Mouse (Mus musculus) midbrain, embryonic 14.5 days (tissue): ENCODE measurements at regions not wholly inside any gene's neighbourhood (a gene's known extent, or its start where the extent isn't known, plus 50 kb on each side); places are given as distances from the start of the nearest gene placed in this dataset.

ENCODE experiments used
- ATAC-seq: fragments of 200-750 bp; cut with Nextera tagmentation; 2 replicates; pipeline ENCODE4 v1.8.0; 2017; ENCODE audit warnings: moderate number of reproducible peaks, moderate library complexity; ENCODE audit not compliant: low FRiP score, low TSS enrichment
- DNase-seq: peaks from one replicate; pipeline ENCODE4 v3.0.0-alpha.2; 2015
- H3K27ac ChIP-seq: fragments of 300-500 bp; sonication (generic); replicated peaks from 2 replicates; pipeline ENCODE4 v1.5.1; 2014; ENCODE audit warnings: mild to moderate bottlenecking, low read depth, low read length, moderate library complexity
- H3K27me3 ChIP-seq: fragments of 300-500 bp; sonication (generic); 2 replicates; pipeline ENCODE4 v1.6.1; 2014; ENCODE audit warnings: low read length, control low read depth, mixed read lengths; ENCODE audit not compliant: control insufficient read depth, insufficient read depth
- H3K36me3 ChIP-seq: fragments of 300-500 bp; sonication (generic); 2 replicates; pipeline ENCODE4 v1.6.1; 2014; ENCODE audit warnings: low read length, control low read depth; ENCODE audit not compliant: control insufficient read depth, insufficient read depth
- H3K4me1 ChIP-seq: fragments of 300-500 bp; sonication (generic); 2 replicates; pipeline ENCODE4 v1.6.1; 2014; ENCODE audit warnings: mild to moderate bottlenecking, antibody characterized with exemption, low read length, control low read depth; ENCODE audit not compliant: control insufficient read depth, insufficient read depth
- H3K4me2 ChIP-seq: fragments of 300-500 bp; sonication (generic); 2 replicates; pipeline ENCODE4 v1.6.1; 2014; ENCODE audit warnings: mild to moderate bottlenecking, low read length, moderate library complexity
- H3K4me3 ChIP-seq: fragments of 300-500 bp; sonication (generic); replicated peaks from 2 replicates; pipeline ENCODE4 v1.5.1; 2014; ENCODE audit warnings: low read depth, low read length
- H3K9ac ChIP-seq: fragments of 300-500 bp; sonication (generic); replicated peaks from 2 replicates; pipeline ENCODE4 v1.6.1; 2014; ENCODE audit warnings: mild to moderate bottlenecking, low read length, moderate library complexity
- H3K9me3 ChIP-seq: fragments of 300-500 bp; sonication (generic); 2 replicates; pipeline ENCODE4 v1.6.1; 2016; ENCODE audit warnings: low read length, control low read depth, mixed read lengths; ENCODE audit not compliant: control insufficient read depth
- WGBS: fragments of 180-500 bp; shearing (Covaris S2); extraction: QIAGEN DNeasy Blood & Tissue Kit; methylation state at CpG from one replicate; pipeline ENCODE4 v1.1.7; 2014; 5-methylcytosine and 5-hydroxymethylcytosine counted together

GRCm38 (mm10) chr1:186187372-186187771 is 70.3 kb upstream of the Lyplal1 start:
- Histone ChIP-seq H3K9me3 (no peaks in the 10 kb centered on the region), H3K4me3 (no peak overlapping the region), H3K9ac (no peak overlapping the region), H3K27me3 (no peaks in the 10 kb centered on the region), H3K27ac (no peak overlapping the region), H3K4me2 (no peak overlapping the region), H3K36me3 (no peaks in the 10 kb centered on the region), H3K4me1 (peaks cover 11% of the 10 kb centered on the region)
- DNase-seq (no peak), ATAC-seq (no peak)
- 69% methylated on average over 5 of the region's 5 CpGs for WGBS

- DNase-seq (no peak), ATAC-seq (no peak)
- Histone ChIP-seq H3K9me3 (no peaks in the 10 kb centered on the region), H3K4me2 (peak overlapping the region; percentile 46), H3K27me3 (no peaks in the 10 kb centered on the region), H3K36me3 (no peaks in the 10 kb centered on the region), H3K9ac (no peak overlapping the region; the same call in 1 of the 2 replicates), H3K4me1 (peaks cover 19% of the 10 kb centered on the region), H3K27ac (peak overlapping the region; percentile 45; the same call in 1 of the 2 replicates), H3K4me3 (no peak overlapping the region)
- 75% methylated on average over 8 of the region's 8 CpGs for WGBS
Measured at GRCm38 (mm10) chr1:186183204-186183651, 66.1 kb upstream of the Lyplal1 start.

- ATAC-seq = no peak; the same call in 1 of the 2 replicates
- H3K9ac ChIP-seq = no peak overlapping the region; the same call in 1 of the 2 replicates
- no peaks in the 10 kb centered on the region for H3K9me3 ChIP-seq
- no peak overlapping the region for H3K4me3 ChIP-seq
- H3K27ac ChIP-seq = peak overlapping the region; percentile 45
- DNase-seq = peak; percentile 81
- peak overlapping the region; percentile 46 for H3K4me2 ChIP-seq
- no peaks in the 10 kb centered on the region for H3K36me3 ChIP-seq
- peaks cover 19% of the 10 kb centered on the region for H3K4me1 ChIP-seq
- no peaks in the 10 kb centered on the region for H3K27me3 ChIP-seq
- WGBS = 40% methylated on average over 23 of the region's 23 CpGs
Measured at GRCm38 (mm10) chr1:186182498-186183203, 65.5 kb upstream of the Lyplal1 start.

- no peaks in the 10 kb centered on the region for H3K9me3 ChIP-seq
- WGBS = 69% methylated on average over 3 of the region's 3 CpGs
Measured at GRCm38 (mm10) chr1:186177019-186177418, 59.9 kb upstream of the Lyplal1 start.

GRCm38 (mm10) chr1:186173472-186174014 is 56.4 kb upstream of the Lyplal1 start:
- ATAC-seq (no peak), DNase-seq (no peak)
- no peak overlapping the region for H3K4me2 ChIP-seq
- H3K27ac ChIP-seq = no peak overlapping the region
- H3K36me3 ChIP-seq = no peaks in the 10 kb centered on the region
- H3K9ac ChIP-seq = no peak overlapping the region
- H3K4me1 ChIP-seq = no peaks in the 10 kb centered on the region
- H3K4me3 ChIP-seq = no peak overlapping the region
- H3K27me3 ChIP-seq = no peaks in the 10 kb centered on the region
- no peaks in the 10 kb centered on the region for H3K9me3 ChIP-seq
- WGBS = 91% methylated on average over 8 of the region's 8 CpGs

More at GRCm38 (mm10) chr1:186177019-186177418, 59.9 kb upstream of the Lyplal1 start:
- Histone ChIP-seq H3K36me3 (no peaks in the 10 kb centered on the region), H3K9ac (no peak overlapping the region), H3K4me3 (no peak overlapping the region), H3K4me2 (no peak overlapping the region), H3K27me3 (no peaks in the 10 kb centered on the region), H3K4me1 (0 out of 2 replicates have a peak, but pooled peaks cover 6% of the 10 kb centered on the region), H3K27ac (no peak overlapping the region)
- no peak for DNase-seq
- no peak for ATAC-seq

- H3K9me3 ChIP-seq = no peaks in the 10 kb centered on the region
- DNase-seq (no peak), ATAC-seq (no peak)
Measured at GRCm38 (mm10) chr1:186171691-186172090, 54.6 kb upstream of the Lyplal1 start.

More at GRCm38 (mm10) chr1:186171691-186172090, 54.6 kb upstream of the Lyplal1 start:
- Histone ChIP-seq H3K27ac (no peak overlapping the region), H3K4me3 (no peak overlapping the region), H3K36me3 (no peaks in the 10 kb centered on the region), H3K4me1 (no peaks in the 10 kb centered on the region), H3K27me3 (no peaks in the 10 kb centered on the region), H3K9ac (no peak overlapping the region), H3K4me2 (no peak overlapping the region)
- 89% methylated on average over 6 of the region's 6 CpGs for WGBS
